Mouse (Mus musculus) liver, embryonic 16.5 days (tissue): ENCODE data around the gene Eif4g3. TPM values are rescaled to one million over a fixed set of nuclear protein-coding genes. Genes with fewer than 3 reads are reported as not detected.

Experiments
- ATAC-seq: fragments of 200-750 bp; cut with Nextera tagmentation; 2 replicates; pipeline ENCODE4 v1.8.0; 2017; ENCODE audit warnings: low read depth, mild to moderate bottlenecking, moderate number of reproducible peaks, moderate library complexity
- H3K27ac ChIP-seq: fragments of 300-500 bp; sonication (generic); 2 replicates; pipeline ENCODE4 v1.5.1; 2014; ENCODE audit warnings: mild to moderate bottlenecking, low read length
- H3K27me3 ChIP-seq: fragments of 300-500 bp; sonication (generic); 2 replicates; pipeline ENCODE4 v1.6.1; 2014; ENCODE audit warnings: low read depth, low read length, mixed read lengths; ENCODE audit not compliant: control insufficient read depth, insufficient read depth
- H3K36me3 ChIP-seq: fragments of 300-500 bp; sonication (generic); 2 replicates; pipeline ENCODE4 v1.6.1; 2014; ENCODE audit warnings: mild to moderate bottlenecking; ENCODE audit not compliant: control insufficient read depth, insufficient read depth
- H3K4me1 ChIP-seq: fragments of 300-500 bp; sonication (generic); 2 replicates; pipeline ENCODE4 v1.6.1; 2014; ENCODE audit warnings: low read depth, low read length, mixed read lengths; ENCODE audit not compliant: control insufficient read depth
- H3K4me2 ChIP-seq: fragments of 300-500 bp; sonication (generic); 2 replicates; pipeline ENCODE4 v1.6.1; 2014; ENCODE audit warnings: low read depth, low read length, mixed read lengths
- H3K4me3 ChIP-seq: fragments of 300-500 bp; sonication (generic); 2 replicates; pipeline ENCODE4 v1.5.1; 2014; ENCODE audit warnings: low read depth, mild to moderate bottlenecking, low read length
- H3K9ac ChIP-seq: fragments of 300-500 bp; sonication (generic); 2 replicates; pipeline ENCODE4 v1.6.1; 2014; ENCODE audit warnings: low read depth, low read length
- H3K9me3 ChIP-seq: fragments of 300-500 bp; sonication (generic); replicated peaks from 2 replicates; pipeline ENCODE4 v1.6.1; 2016; ENCODE audit warnings: low read length; ENCODE audit not compliant: control insufficient read depth
- WGBS: fragments of 180-500 bp; shearing (Covaris S2); extraction: QIAGEN DNeasy Blood & Tissue Kit; methylation state at CpG from one replicate; pipeline ENCODE4 v1.1.7; 2014; ENCODE audit not compliant: insufficient replicate concordance; 5-methylcytosine and 5-hydroxymethylcytosine counted together
- polyA plus RNA-seq: library from polyadenylated mRNA; unstranded; fragments of >200 nt; fragmentation: Nextera tagmentation; extraction: Ambion mirVana; gene quantifications from 2 replicates; pipeline ENCODE4 v1.2.1, GENCODE M21; 2015

Eif4g3 gene
- polyA plus RNA-seq, 1 experiment from 2014 or later: 6.4 TPM

DNA sequence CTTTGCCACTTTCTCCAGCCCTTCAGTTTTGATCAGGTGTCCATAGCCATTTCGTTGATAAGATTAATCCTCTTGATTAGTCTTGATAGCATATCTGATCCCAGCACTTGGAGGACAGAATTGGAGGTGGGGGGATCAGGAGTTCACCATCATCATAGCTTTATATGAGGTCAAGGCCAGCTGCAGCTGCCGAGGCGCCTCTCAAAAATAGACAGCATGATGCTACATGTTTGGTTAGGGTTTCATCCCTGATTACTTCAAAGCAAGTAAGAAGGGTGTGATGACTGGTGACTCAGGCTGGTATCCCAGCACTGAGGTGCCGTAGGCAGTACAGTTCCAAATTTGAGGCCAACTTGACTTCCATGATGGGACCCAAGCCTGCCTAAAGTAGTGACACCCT lies 176.6 kb downstream of the Eif4g3 start:
- Histone ChIP-seq H3K4me1 (no peaks in the 10 kb centered on the region), H3K27ac (no peak overlapping the region), H3K9me3 (no peaks in the 10 kb centered on the region), H3K9ac (no peak overlapping the region), H3K27me3 (no peaks in the 10 kb centered on the region), H3K36me3 (peaks cover 22% of the 10 kb centered on the region), H3K4me2 (no peak overlapping the region), H3K4me3 (no peak overlapping the region)
- ATAC-seq: no peak
- WGBS: 79% methylated on average over 4 of the region's 4 CpGs

DNA sequence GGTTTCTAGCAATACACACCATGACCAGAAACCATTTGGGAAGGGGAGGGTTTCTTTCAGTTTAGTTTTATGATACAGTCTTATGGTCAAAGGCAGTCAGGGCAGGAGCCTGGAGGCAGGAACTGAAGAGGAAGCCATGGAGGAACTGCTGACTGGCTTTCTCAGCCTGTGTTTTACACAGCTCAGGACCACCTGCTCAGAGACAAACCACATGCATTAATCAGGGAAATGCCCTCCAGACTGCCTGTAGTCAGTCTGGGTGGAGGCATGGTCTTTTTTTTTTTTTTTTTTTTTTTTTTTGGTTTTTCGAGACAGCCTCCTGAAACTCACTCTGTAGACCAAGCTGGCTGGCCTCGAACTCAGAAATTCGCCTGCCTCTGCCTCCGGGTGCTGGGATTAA lies 179.9 kb downstream of the Eif4g3 start:
- WGBS: 74% methylated on average over 4 of the region's 4 CpGs
- Histone ChIP-seq H3K4me3 (no peak overlapping the region), H3K9ac (no peak overlapping the region), H3K4me1 (no peaks in the 10 kb centered on the region), H3K27me3 (no peaks in the 10 kb centered on the region), H3K4me2 (no peak overlapping the region), H3K27ac (no peak overlapping the region), H3K36me3 (peaks cover 23% of the 10 kb centered on the region), H3K9me3 (no peaks in the 10 kb centered on the region)
- ATAC-seq: no peak

- no peak overlapping the region for H3K4me3 ChIP-seq
- ATAC-seq: no peak
- WGBS: 84% methylated on average over 5 of the region's 5 CpGs
- H3K4me1 ChIP-seq: no peaks in the 10 kb centered on the region
- H3K9ac ChIP-seq: no peak overlapping the region
- no peak overlapping the region for H3K4me2 ChIP-seq
- no peak overlapping the region for H3K27ac ChIP-seq
- peaks cover 24% of the 10 kb centered on the region for H3K36me3 ChIP-seq
- no peaks in the 10 kb centered on the region for H3K9me3 ChIP-seq
- no peaks in the 10 kb centered on the region for H3K27me3 ChIP-seq
Observed at GRCm38 (mm10) chr4:138179391-138179790, 186.6 kb downstream of the Eif4g3 start.

DNA sequence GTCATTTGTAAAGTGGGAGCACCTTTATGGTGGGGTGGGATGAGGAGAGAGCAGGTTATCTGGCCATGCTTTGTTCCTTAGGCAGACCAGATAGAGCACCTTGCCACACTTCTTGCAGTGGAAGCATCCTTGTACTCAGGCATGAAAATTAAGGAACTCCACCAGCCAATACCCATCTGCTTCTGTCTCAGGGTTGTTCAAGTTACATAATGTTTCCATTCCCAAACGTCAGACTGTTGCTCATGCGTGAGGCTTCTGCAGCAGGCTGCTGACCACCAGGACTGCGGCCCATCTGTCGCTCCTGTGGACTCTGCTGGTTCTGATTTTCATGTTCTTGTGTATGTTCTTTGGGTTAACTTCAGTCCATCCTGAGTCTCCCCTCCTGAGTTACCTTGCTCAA lies 187.9 kb downstream of the Eif4g3 start:
- H3K4me1 ChIP-seq: no peaks in the 10 kb centered on the region
- no peak overlapping the region for H3K4me2 ChIP-seq
- no peak overlapping the region for H3K27ac ChIP-seq
- H3K36me3 ChIP-seq: peaks cover 22% of the 10 kb centered on the region
- H3K9me3 ChIP-seq: no peaks in the 10 kb centered on the region
- no peak overlapping the region for H3K4me3 ChIP-seq
- ATAC-seq: no peak
- H3K27me3 ChIP-seq: no peaks in the 10 kb centered on the region
- WGBS: 81% methylated on average over 4 of the region's 4 CpGs
- H3K9ac ChIP-seq: no peak overlapping the region

DNA sequence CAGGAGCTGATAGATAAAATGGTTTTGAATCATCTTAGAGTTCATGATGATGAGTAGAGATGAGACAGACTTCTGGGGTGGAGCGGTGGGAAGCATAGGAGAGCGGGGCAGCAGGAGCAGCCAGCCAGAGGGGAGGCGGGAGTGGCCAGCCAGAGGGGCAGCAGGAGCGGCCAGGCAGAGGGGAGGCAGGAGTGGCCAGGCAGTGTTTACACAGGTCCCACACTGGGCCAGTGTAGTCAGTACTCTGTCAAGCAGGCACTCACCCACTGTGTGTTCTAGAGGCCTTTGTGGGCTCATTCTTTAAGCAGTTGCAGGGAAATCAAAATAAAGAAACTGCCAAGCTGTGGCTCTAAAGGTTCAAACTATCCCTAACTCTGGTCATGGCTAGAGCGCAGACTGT lies 191.2 kb downstream of the Eif4g3 start:
- H3K9me3 ChIP-seq: no peaks in the 10 kb centered on the region
- no peaks in the 10 kb centered on the region for H3K27me3 ChIP-seq
- peaks cover 16% of the 10 kb centered on the region for H3K36me3 ChIP-seq
- no peaks in the 10 kb centered on the region for H3K4me1 ChIP-seq
- H3K4me2 ChIP-seq: no peak overlapping the region
- no peak overlapping the region for H3K9ac ChIP-seq
- 0 out of 2 replicates have a peak, but pooled peaks have one; percentile 55 for ATAC-seq
- H3K27ac ChIP-seq: no peak overlapping the region
- no peak overlapping the region for H3K4me3 ChIP-seq
- 78% methylated on average over 5 of the region's 5 CpGs for WGBS

- WGBS: 45% methylated on average over 5 of the region's 5 CpGs
- Histone ChIP-seq H3K9ac (no peak overlapping the region), H3K27ac (no peak overlapping the region), H3K4me2 (no peak overlapping the region), H3K36me3 (peaks cover 16% of the 10 kb centered on the region), H3K4me3 (no peak overlapping the region), H3K4me1 (no peaks in the 10 kb centered on the region), H3K27me3 (no peaks in the 10 kb centered on the region), H3K9me3 (no peaks in the 10 kb centered on the region)
- ATAC-seq: peak; percentile 51; the same call in 1 of the 2 replicates
Observed at GRCm38 (mm10) chr4:138184573-138184981, 191.8 kb downstream of the Eif4g3 start.

- no peak overlapping the region for H3K4me2 ChIP-seq
- ATAC-seq: no peak
Observed at GRCm38 (mm10) chr4:138185961-138186360, 193.1 kb downstream of the Eif4g3 start.

GRCm38 (mm10) chr4:138187995-138188394 lies 195.2 kb downstream of the Eif4g3 start:
- WGBS: 62% methylated on average over 7 of the region's 7 CpGs
- H3K27me3 ChIP-seq: no peaks in the 10 kb centered on the region
- no peak overlapping the region for H3K27ac ChIP-seq
- no peaks in the 10 kb centered on the region for H3K4me1 ChIP-seq
- no peaks in the 10 kb centered on the region for H3K9me3 ChIP-seq
- H3K4me2 ChIP-seq: no peak overlapping the region
- ATAC-seq: peak; percentile 64
- H3K4me3 ChIP-seq: no peak overlapping the region
- H3K36me3 ChIP-seq: peaks cover 13% of the 10 kb centered on the region; the same call in 1 of the 2 replicates
- H3K9ac ChIP-seq: no peak overlapping the region

More at GRCm38 (mm10) chr4:138185961-138186360, 193.1 kb downstream of the Eif4g3 start:
- Histone ChIP-seq H3K36me3 (peaks cover 10% of the 10 kb centered on the region; the same call in 1 of the 2 replicates), H3K4me1 (no peaks in the 10 kb centered on the region), H3K9me3 (no peaks in the 10 kb centered on the region), H3K27ac (no peak overlapping the region), H3K4me3 (no peak overlapping the region), H3K9ac (no peak overlapping the region), H3K27me3 (no peaks in the 10 kb centered on the region)
- WGBS: 81% methylated on average over 7 of the region's 7 CpGs

- 75% methylated on average over 5 of the region's 5 CpGs for WGBS
- Histone ChIP-seq H3K27ac (no peak overlapping the region), H3K4me2 (no peak overlapping the region), H3K9me3 (no peaks in the 10 kb centered on the region), H3K36me3 (peaks cover 14% of the 10 kb centered on the region), H3K4me3 (no peak overlapping the region), H3K4me1 (no peaks in the 10 kb centered on the region), H3K27me3 (no peaks in the 10 kb centered on the region), H3K9ac (no peak overlapping the region)
- no peak for ATAC-seq
Observed at GRCm38 (mm10) chr4:138192561-138192960, 199.7 kb downstream of the Eif4g3 start.
